Mouse (Mus musculus): ENCODE results near the gene Anp32a. TPM values are rescaled to one million over a fixed set of nuclear protein-coding genes. Genes with fewer than 3 reads are reported as not detected.

The Anp32a gene
- polyA plus RNA-seq, 1 experiment from 2014 or later, result 232 TPM

DNA sequence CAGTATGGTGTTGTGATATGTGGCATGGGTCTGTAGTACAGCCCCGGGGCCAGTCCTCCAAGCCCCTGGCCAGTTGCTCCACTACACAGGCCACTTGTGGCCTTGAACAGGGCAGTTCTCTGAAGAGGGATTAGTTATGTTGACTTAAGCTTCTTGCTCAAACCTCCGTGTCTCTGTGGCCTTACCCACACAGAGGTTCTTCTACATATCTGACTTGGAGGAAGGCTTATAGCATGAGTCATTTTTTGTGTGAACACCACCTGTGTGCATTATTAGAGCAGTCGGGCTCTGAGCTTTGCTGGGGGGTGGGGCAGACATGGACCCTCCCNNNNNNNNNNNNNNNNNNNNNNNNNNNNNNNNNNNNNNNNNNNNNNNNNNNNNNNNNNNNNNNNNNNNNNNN is 33.2 kb downstream of the Anp32a start:
- no peak overlapping the region for H3K4me3 ChIP-seq
- no peak overlapping the region for H3K27ac ChIP-seq (replicated peaks)
- H3K4me1 ChIP-seq, result peaks cover 42% of the 10 kb centered on the region
- H3K27me3 ChIP-seq (replicated peaks; ENCODE audit: low read depth, poor library complexity, severe bottlenecking), result no peaks in the 10 kb centered on the region
- WGBS, result 86% methylated on average over 3 of the region's 3 CpGs
- DNase-seq (ENCODE audit: low spot score), result no peak
- peaks cover 90% of the 10 kb centered on the region for H3K36me3 ChIP-seq (replicated peaks)
- no peaks in the 10 kb centered on the region for H3K9me3 ChIP-seq

DNA sequence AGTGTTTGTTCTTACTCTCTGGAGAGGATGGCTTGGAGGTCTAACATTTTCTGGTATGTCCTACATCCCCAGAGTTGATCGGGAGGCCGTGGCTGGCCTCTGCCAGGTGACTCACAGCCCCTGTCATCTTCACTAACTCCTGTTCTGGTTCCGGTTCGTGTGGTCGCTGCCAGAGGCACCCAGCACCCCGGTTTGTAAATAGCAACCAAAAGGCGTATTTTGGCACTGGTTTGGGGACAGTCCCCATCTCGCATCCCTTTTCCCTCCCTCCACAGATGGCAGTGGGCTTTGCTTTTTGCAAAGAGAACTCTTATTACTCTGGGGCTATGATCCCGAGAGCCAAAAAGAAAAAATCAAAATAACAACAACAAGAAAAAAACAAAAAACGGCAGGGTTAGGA is 36.8 kb downstream of the Anp32a start:
- Histone ChIP-seq H3K27ac (replicated peaks) (no peak overlapping the region), H3K4me1 (peaks cover 13% of the 10 kb centered on the region), H3K4me3 (no peak overlapping the region), H3K27me3 (replicated peaks; ENCODE audit: low read depth, poor library complexity, severe bottlenecking) (no peaks in the 10 kb centered on the region), H3K36me3 (replicated peaks) (peaks cover 82% of the 10 kb centered on the region), H3K9me3 (no peaks in the 10 kb centered on the region)
- no peak for DNase-seq (ENCODE audit: low spot score)
- 96% methylated on average over 10 of the region's 10 CpGs for WGBS

DNA sequence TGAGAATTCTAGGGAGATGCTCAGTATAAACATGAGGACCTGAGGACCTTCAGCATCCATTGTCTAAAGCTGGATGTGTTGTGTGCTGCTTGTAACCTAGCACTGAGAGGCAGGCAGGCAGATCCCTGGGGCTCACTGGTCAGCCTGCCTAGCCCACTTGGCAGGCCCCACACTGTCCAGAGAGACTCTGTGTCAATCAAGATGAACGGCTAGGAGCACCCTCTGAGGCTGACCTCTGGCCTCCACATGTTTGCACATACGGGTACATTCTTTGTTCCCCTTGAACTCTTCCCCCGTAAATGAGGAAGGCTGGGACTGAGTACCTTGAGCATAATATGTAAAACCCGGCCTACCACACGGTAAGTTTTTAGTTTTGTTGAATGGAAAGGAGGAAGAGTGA is 39.3 kb downstream of the Anp32a start:
- no peak overlapping the region for H3K4me3 ChIP-seq
- H3K36me3 ChIP-seq (replicated peaks), result peaks cover 57% of the 10 kb centered on the region
- H3K9me3 ChIP-seq, result no peaks in the 10 kb centered on the region
- H3K27ac ChIP-seq (replicated peaks), result no peak overlapping the region
- no peaks in the 10 kb centered on the region for H3K27me3 ChIP-seq (replicated peaks; ENCODE audit: low read depth, poor library complexity, severe bottlenecking)
- DNase-seq (ENCODE audit: low spot score), result no peak
- 62% methylated on average over 5 of the region's 5 CpGs for WGBS
- peaks cover 4% of the 10 kb centered on the region; the same call in 1 of the 2 replicates for H3K4me1 ChIP-seq

DNA sequence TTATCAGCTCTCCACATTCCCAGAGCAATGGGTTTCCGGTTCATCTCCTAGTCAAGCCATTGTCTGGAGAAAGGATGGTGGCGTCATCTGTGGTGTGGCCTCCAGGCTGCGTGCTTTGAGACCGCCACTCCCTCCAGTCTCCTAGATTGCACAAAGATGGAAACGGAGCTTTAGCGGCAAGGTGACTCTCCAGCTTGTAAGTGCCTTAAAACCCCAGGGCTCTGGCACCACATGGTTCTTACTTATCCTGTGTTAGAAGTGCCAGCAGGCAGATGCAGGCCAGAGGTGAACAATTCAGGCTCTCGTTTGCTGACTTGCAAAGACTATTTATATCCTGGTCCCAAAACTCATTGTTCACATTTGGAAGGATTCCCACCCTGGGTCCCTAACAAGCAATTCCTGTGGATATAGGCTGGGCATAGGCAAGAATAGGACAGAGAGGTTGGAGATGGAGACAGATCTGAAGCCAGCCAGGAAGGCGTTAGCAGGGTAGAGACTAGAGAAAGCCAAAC is 40.4 kb downstream of the Anp32a start:
- Histone ChIP-seq H3K4me3 (no peak overlapping the region), H3K9me3 (no peaks in the 10 kb centered on the region), H3K27me3 (replicated peaks; ENCODE audit: low read depth, poor library complexity, severe bottlenecking) (no peaks in the 10 kb centered on the region), H3K4me1 (peaks cover 4% of the 10 kb centered on the region; the same call in 1 of the 2 replicates), H3K36me3 (replicated peaks) (peaks cover 46% of the 10 kb centered on the region), H3K27ac (replicated peaks) (no peak overlapping the region)
- 70% methylated on average over 8 of the region's 8 CpGs for WGBS
- DNase-seq (ENCODE audit: low spot score), result no peak

DNA sequence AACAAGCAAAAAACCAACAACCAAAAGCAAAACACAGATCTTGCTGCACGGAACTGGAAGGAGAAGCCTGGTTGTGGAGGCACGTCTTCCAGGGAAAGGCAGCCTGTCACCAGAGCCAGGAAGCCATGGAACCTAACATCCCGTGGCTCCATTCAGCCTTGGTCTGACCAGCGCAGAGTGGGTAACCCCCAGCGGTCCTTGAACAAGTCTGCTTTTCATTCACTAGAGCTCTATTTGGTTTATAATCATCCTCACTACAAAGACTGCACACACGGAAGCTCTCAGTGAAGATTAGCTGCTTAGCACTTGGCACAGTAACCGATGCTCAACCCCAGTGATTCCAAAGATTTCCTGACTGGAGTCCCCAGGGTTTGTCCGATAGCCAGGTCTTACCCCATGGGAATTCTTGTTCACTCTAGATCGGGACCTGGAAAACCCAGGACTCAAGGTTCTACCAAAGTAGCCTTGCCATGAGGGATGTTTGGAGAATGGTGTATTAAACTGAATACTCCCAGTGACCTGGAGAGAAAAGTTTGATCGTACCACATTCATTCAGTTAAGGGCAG is 41.5 kb downstream of the Anp32a start:
- WGBS, result 81% methylated on average over 10 of the region's 10 CpGs
- H3K4me1 ChIP-seq, result peaks cover 4% of the 10 kb centered on the region; the same call in 1 of the 2 replicates
- DNase-seq (ENCODE audit: low spot score), result no peak
- H3K27me3 ChIP-seq (replicated peaks; ENCODE audit: low read depth, poor library complexity, severe bottlenecking), result no peaks in the 10 kb centered on the region
- H3K36me3 ChIP-seq (replicated peaks), result peaks cover 35% of the 10 kb centered on the region
- no peak overlapping the region for H3K27ac ChIP-seq (replicated peaks)
- H3K4me3 ChIP-seq, result no peak overlapping the region
- no peaks in the 10 kb centered on the region for H3K9me3 ChIP-seq

DNA sequence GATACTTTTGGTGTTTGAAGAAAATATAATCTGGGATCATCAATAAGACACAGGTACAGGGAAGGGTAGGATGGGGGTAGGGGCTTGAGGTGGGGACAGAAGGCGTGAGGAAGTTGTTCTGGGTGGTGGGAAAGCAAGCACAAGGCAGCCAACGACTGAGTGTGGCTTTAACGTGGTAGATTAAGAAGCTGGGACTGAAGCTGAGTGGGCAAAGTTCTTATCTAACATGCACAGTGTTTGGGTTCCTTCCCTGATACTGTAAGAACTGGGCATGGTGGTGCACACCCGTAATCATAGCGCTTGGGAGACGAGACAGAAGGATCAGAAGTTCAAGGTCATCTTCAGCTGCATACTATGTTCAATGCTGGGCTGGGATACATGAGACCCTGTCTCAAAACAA is 44.0 kb downstream of the Anp32a start:
- Histone ChIP-seq H3K27me3 (replicated peaks; ENCODE audit: low read depth, poor library complexity, severe bottlenecking) (no peaks in the 10 kb centered on the region), H3K4me3 (no peak overlapping the region), H3K27ac (replicated peaks) (no peak overlapping the region), H3K4me1 (peaks cover 4% of the 10 kb centered on the region; the same call in 1 of the 2 replicates), H3K36me3 (replicated peaks) (peaks cover 13% of the 10 kb centered on the region), H3K9me3 (no peaks in the 10 kb centered on the region)
- no peak for DNase-seq (ENCODE audit: low spot score)
- 90% methylated on average over 6 of the region's 6 CpGs for WGBS

DNA sequence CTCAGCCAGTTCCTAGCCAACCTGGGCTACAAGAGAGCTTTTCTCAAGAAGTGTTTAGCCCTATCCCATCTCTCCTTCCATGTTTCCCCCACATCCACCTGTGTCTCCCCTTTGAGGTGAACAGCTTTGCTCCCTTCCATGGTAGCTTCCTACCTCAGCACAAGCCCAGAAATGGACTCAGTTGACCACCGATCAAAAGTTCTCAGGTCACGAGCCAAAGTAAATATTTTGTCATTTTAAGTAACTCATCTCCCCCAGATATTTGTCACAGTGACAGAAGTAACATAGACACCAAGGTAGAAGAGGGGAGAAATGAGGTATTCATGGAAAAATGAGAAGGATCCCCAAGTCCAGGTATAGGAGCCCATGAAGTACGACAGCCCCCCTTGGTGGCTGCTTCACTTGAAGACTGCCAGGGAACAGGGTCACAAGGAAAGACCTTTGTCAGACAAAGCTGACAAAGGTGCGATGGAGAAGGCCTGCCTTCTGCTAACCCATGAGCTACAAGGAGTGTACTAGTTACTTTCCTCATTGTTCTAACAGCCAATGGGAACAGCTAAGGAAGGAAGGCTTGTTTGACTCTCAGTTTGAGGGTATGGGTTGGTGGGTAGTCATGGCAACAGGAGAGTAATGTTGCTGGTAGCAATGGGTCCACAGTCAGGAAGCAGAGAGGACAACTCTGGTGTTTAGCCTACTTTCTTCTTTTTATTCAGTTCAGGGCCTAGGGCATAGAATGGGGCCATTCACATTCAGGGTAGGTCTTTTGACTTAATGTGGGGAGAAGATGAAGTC is 44.8 kb downstream of the Anp32a start:
- H3K4me1 ChIP-seq, result 0 out of 2 replicates have a peak, but pooled peaks cover 4% of the 10 kb centered on the region
- no peak overlapping the region for H3K4me3 ChIP-seq
- no peaks in the 10 kb centered on the region for H3K27me3 ChIP-seq (replicated peaks; ENCODE audit: low read depth, poor library complexity, severe bottlenecking)
- WGBS, result 87% methylated on average over 4 of the region's 4 CpGs
- no peaks in the 10 kb centered on the region for H3K9me3 ChIP-seq
- DNase-seq (ENCODE audit: low spot score), result no peak
- H3K36me3 ChIP-seq (replicated peaks), result peaks cover 5% of the 10 kb centered on the region; the same call in 1 of the 2 replicates
- H3K27ac ChIP-seq (replicated peaks), result no peak overlapping the region

DNA sequence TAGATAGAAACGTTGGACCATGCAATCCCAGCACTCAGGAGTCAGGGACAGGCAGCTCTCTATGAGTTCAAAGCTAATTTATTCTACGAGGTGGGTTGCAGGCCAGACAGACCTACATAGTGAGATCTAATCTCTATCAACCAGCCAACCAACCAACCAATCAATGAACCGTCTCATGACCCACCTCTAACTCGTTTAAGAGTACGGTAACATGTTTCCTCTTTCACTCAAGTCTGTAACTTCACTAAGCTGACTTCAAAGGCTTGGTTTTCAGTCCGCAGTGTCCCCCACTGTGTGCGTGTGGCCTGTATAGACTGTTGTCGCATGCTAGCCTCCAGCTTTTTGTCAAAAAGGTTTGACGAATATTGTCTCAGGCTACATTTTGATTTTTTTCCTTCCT is 48.6 kb downstream of the Anp32a start:
- Histone ChIP-seq H3K27me3 (replicated peaks; ENCODE audit: low read depth, poor library complexity, severe bottlenecking) (no peaks in the 10 kb centered on the region), H3K36me3 (replicated peaks) (no peaks in the 10 kb centered on the region), H3K9me3 (no peaks in the 10 kb centered on the region), H3K27ac (replicated peaks) (no peak overlapping the region), H3K4me3 (no peak overlapping the region), H3K4me1 (no peaks in the 10 kb centered on the region)
- no peak for DNase-seq (ENCODE audit: low spot score)
- WGBS, result 74% methylated on average over 9 of the region's 9 CpGs

DNA sequence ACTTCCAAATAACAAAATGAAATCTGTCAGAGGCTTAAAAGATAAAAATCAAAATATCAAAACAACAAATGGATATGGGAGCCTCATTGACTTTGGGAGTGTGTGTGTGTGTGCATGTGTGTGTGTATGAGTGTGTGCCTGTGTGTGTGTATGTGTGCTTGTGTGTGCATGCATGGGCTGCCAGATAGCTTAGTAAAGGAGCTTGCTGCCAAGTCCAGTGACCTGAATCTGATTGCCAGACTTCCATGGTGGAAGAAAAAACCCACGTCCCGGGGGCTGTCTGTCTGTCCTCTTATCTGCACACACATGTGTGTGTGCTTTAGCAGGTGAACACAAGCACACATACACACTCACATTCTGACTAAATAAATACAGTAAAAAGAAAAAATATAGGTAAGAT is 52.4 kb downstream of the Anp32a start:
- no peaks in the 10 kb centered on the region for H3K36me3 ChIP-seq (replicated peaks)
- WGBS, result 78% methylated on average over 2 of the region's 2 CpGs
- H3K27me3 ChIP-seq (replicated peaks; ENCODE audit: low read depth, poor library complexity, severe bottlenecking), result no peaks in the 10 kb centered on the region
- no peaks in the 10 kb centered on the region for H3K4me1 ChIP-seq
- DNase-seq (ENCODE audit: low spot score), result no peak
- H3K4me3 ChIP-seq, result no peak overlapping the region
- no peak overlapping the region for H3K27ac ChIP-seq (replicated peaks)
- no peaks in the 10 kb centered on the region for H3K9me3 ChIP-seq

DNA sequence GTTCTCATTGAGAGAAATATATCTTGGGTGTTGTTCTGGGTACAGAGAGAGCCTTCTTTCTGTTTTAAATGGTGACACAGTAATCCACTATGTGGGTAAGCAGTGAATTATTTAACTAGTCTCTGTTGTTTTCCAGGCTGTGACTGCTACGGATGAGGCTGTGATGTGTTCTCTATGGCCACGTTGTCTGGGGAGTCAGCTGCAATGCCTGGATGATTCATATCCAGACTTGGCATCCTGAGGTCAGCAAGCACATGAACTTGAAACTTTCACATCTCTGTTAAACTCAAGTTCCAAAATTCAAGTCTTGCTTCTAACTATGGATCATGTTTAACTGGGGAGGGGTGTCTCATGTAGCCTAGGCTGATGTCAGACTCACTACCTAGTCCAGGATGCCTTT is 53.1 kb downstream of the Anp32a start:
- H3K9me3 ChIP-seq, result no peaks in the 10 kb centered on the region
- H3K36me3 ChIP-seq (replicated peaks), result no peaks in the 10 kb centered on the region
- WGBS, result 86% methylated on average over 2 of the region's 2 CpGs
- DNase-seq (ENCODE audit: low spot score), result no peak
- no peak overlapping the region for H3K27ac ChIP-seq (replicated peaks)
- H3K4me3 ChIP-seq, result no peak overlapping the region
- H3K27me3 ChIP-seq (replicated peaks; ENCODE audit: low read depth, poor library complexity, severe bottlenecking), result no peaks in the 10 kb centered on the region
- no peaks in the 10 kb centered on the region for H3K4me1 ChIP-seq

DNA sequence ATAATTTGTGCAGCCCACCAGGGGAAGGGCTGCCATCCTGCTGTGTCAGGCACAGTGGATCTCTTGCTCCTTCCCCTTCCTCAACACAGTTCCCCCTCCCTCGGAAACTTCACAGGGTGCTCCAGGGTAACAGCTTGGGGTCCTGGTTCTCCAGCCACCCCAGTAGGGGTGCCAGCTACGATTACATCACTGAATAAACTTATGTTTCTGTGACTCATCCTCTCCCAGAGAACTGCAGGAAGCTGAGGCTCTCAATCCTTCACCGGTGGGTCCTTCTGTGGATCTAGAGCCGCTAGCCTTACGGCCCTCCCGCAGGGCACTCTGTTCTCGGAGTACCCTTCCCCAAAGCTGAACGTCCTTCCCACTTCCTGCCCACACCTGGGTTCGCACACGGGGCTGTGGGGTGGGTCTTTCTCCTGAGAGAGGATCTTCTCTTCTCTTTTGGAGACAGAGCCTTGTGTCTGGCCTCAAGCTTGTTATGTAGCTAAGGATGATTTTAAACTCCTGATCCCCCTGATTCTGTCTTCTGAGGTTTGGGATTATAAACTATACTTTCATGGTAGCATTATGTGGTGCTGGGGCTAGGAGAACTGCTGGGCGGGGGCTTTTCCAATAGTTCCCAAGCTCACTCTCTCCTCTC is 59.6 kb downstream of the Anp32a start:
- no peak for DNase-seq (ENCODE audit: low spot score)
- WGBS, result 74% methylated on average over 11 of the region's 11 CpGs
- no peaks in the 10 kb centered on the region for H3K9me3 ChIP-seq
- H3K36me3 ChIP-seq (replicated peaks), result no peaks in the 10 kb centered on the region
- H3K4me1 ChIP-seq, result peaks cover 16% of the 10 kb centered on the region
- H3K27me3 ChIP-seq (replicated peaks; ENCODE audit: low read depth, poor library complexity, severe bottlenecking), result no peaks in the 10 kb centered on the region
- H3K27ac ChIP-seq (replicated peaks), result 0 out of 2 replicates have a peak overlapping the region, but pooled peaks have one; percentile 40
- no peak overlapping the region for H3K4me3 ChIP-seq

DNA sequence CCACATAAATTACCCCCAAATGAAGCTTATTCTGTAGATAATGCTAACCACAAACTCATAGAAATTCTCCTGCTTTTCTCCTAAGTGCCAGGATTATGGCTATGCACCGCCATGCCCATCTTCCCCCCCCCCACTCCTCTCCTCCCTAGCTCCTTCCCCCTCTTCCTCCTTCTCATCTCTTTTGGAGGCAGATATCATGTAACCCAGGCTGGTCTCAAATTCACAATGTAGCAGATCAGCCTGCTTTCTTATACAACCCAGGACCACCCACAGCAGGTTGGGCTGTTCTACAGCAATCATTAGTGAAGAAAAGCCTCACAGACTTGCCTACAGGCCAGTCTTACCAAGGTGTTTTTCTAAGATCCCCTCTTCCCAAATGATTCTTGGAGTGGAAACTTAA is 60.5 kb downstream of the Anp32a start:
- Histone ChIP-seq H3K4me3 (no peak overlapping the region), H3K9me3 (no peaks in the 10 kb centered on the region), H3K27me3 (replicated peaks; ENCODE audit: low read depth, poor library complexity, severe bottlenecking) (no peaks in the 10 kb centered on the region), H3K36me3 (replicated peaks) (no peaks in the 10 kb centered on the region), H3K4me1 (peaks cover 16% of the 10 kb centered on the region), H3K27ac (replicated peaks) (peak overlapping the region; percentile 4; the same call in 1 of the 2 replicates)
- DNase-seq (ENCODE audit: low spot score), result no peak
- 56% methylated on average over 1 of the region's 1 CpGs for WGBS
